Comparison of ENCODE assay signal across 27 mouse cellular contexts in the genomic region with DNA sequence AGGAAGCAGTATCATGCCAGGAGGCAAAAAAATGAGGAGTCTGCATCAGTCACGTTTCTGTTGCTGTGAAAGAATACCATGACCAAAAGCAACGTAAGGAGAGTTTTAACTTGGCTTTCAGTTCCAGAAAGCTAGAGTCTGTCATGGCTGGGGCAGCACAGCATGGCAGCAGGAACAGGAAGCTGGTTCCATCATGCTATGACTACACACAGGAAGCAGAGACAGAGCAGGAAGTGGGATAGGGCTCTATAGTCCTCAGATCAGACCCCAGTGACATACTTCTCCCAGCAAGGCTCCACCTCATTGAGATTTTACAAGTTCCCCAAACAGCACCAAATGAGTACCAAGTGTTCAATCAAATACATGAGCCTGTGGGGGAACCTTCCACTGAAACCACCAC.
DNase-seq lines count a peak whose midpoint lies in the region; ATAC-seq and TF ChIP-seq lines count a peak whose summit lies in the region.
"Had no signal": no experiment of that assay in that cellular context is flagged by ENCODE, and none has a peak within 500 bp of the region (broad histone marks: within the 10 kb centered on the region; RNA-seq: fewer than 3 reads in every experiment).

No protein-coding gene starts in this region.

- no peaks in the 10 kb centered on the region for H3K27me3 ChIP-seq in CH12.LX (replicated peaks)
- no peaks in the 10 kb centered on the region for H3K27me3 ChIP-seq in midbrain, embryonic 11.5 days (ENCODE audit: control insufficient read depth, insufficient read depth, low read length)
- H3K27me3 ChIP-seq: embryonic facial prominence, embryonic 13.5 days; forebrain, embryonic 12.5 days; forebrain, embryonic 15.5 days; heart, embryonic 12.5 days; heart, embryonic 15.5 days; hindbrain, embryonic 13.5 days had no signal

- no peaks in the 10 kb centered on the region for H3K9me3 ChIP-seq in CH12.LX (replicated peaks; ENCODE audit: low read length)
- H3K9me3 ChIP-seq in midbrain, embryonic 11.5 days (ENCODE audit: control insufficient read depth, low read length) = no peaks in the 10 kb centered on the region
- H3K9me3 ChIP-seq: embryonic facial prominence, embryonic 10.5 days; embryonic facial prominence, embryonic 13.5 days; forebrain, embryonic 12.5 days; forebrain, embryonic 15.5 days; heart, embryonic 12.5 days; heart, embryonic 15.5 days; hindbrain, embryonic 10.5 days; hindbrain, embryonic 13.5 days had no signal

- ATAC-seq in granulocyte monocyte progenitor cell, adult 5-6 weeks (replicated peaks; ENCODE audit: poor library complexity, severe bottlenecking) = peak; percentile 89
- no peak for ATAC-seq in midbrain, embryonic 11.5 days (ENCODE audit: low FRiP score)
- ATAC-seq: forebrain, embryonic 15.5 days; hindbrain, embryonic 16.5 days had no signal

- no peak overlapping the region for H3K4me2 ChIP-seq in CH12.LX (ENCODE audit: insufficient read depth, low read depth, poor library complexity, severe bottlenecking)
- H3K4me2 ChIP-seq in midbrain, embryonic 11.5 days = no peak overlapping the region
- H3K4me2 ChIP-seq: embryonic facial prominence, embryonic 13.5 days; forebrain, embryonic 12.5 days; forebrain, embryonic 15.5 days; heart, embryonic 12.5 days; heart, embryonic 15.5 days; hindbrain, embryonic 13.5 days had no signal

- H3K9ac ChIP-seq in CH12.LX (ENCODE audit: insufficient read depth, low read depth) = no peak overlapping the region
- no peak overlapping the region for H3K9ac ChIP-seq in midbrain, embryonic 11.5 days (ENCODE audit: low read length)
- H3K9ac ChIP-seq: embryonic facial prominence, embryonic 13.5 days; forebrain, embryonic 12.5 days; forebrain, embryonic 15.5 days; heart, embryonic 12.5 days; heart, embryonic 15.5 days; hindbrain, embryonic 13.5 days had no signal

- no peak for TF ChIP-seq RAD21 in CH12.LX (IDR thresholded peaks at IDR 0.05; ENCODE audit: low read depth, low read length)

- H3K4me1 ChIP-seq in CH12.LX (ENCODE audit: control insufficient read depth in 1 of 2, insufficient read depth in 2 of 2) = peaks cover 0 to 22% of the 10 kb centered on the region in 2 experiments; a peak in 2 of 4 replicates
- no peaks in the 10 kb centered on the region for H3K4me1 ChIP-seq in midbrain, embryonic 11.5 days (ENCODE audit: control insufficient read depth, insufficient read depth, low read length)
- H3K4me1 ChIP-seq: forebrain, embryonic 12.5 days; forebrain, embryonic 15.5 days; heart, embryonic 12.5 days; heart, embryonic 15.5 days; hindbrain, embryonic 10.5 days had no signal

- no peak for TF ChIP-seq POLR2A in CH12.LX (IDR thresholded peaks at IDR 0.05; ENCODE audit: low read depth, low read length)

- no peak for TF ChIP-seq EP300 in CH12.LX (IDR thresholded peaks at IDR 0.05; ENCODE audit: low read length)

- dilution Hi-C loops in CH12.LX (cut with MboI; ENCODE audit: extremely low pct_ligation_motif_present, extremely low pct_unique_long_range_greater_than_20kb, low sequenced_read_pairs) = no loop called here

- WGBS in midbrain, embryonic 11.5 days = 73% methylated on average over 2 of the region's 2 CpGs

- no peaks in the 10 kb centered on the region for H3K79me2 ChIP-seq in CH12.LX (replicated peaks; ENCODE audit: control insufficient read depth, extremely low read depth, insufficient read depth, poor library complexity, severe bottlenecking)

- H3K36me3 ChIP-seq in CH12.LX (replicated peaks in 1 of 2; ENCODE audit: control insufficient read depth in 1 of 2, insufficient read depth in 1 of 2, low read length in 1 of 2) = no peaks in the 10 kb centered on the region
- H3K36me3 ChIP-seq in midbrain, embryonic 11.5 days (ENCODE audit: control insufficient read depth, insufficient read depth, low read length) = no peaks in the 10 kb centered on the region
- H3K36me3 ChIP-seq: embryonic facial prominence, embryonic 10.5 days; embryonic facial prominence, embryonic 13.5 days; forebrain, embryonic 12.5 days; forebrain, embryonic 15.5 days; G1E; heart, embryonic 12.5 days; heart, embryonic 15.5 days; hindbrain, embryonic 10.5 days; hindbrain, embryonic 13.5 days had no signal

- DNase-seq in 416B (ENCODE audit: low read depth) (peak; percentile 40), CH12.LX (ENCODE audit: extremely low read depth) (peak; percentile 31)
- no peak for DNase-seq in midbrain, embryonic 11.5 days (ENCODE audit: low spot score, missing footprints)
- no peak for DNase-seq in layer of hippocampus, adult 9-11 months
- DNase-seq in thymus, postnatal 10 days (ENCODE audit: low spot score in 2 of 2) = no peak
- DNase-seq: adrenal gland, adult 2 months; adrenal gland, postnatal 14 days; cerebellum, adult 11 months; cerebellum, adult 2 months; cerebellum, adult 9-11 months; cerebellum, postnatal 25 days; embryo, embryonic 11 days; gastrocnemius, postnatal 25 days; heart, postnatal 10 days; heart, postnatal 36 days had no signal

- H3K27ac ChIP-seq in CH12.LX (ENCODE audit: insufficient read depth, low read depth) = no peak overlapping the region
- H3K27ac ChIP-seq in midbrain, embryonic 11.5 days (ENCODE audit: low read depth, low read length) = no peak overlapping the region
- H3K27ac ChIP-seq: embryonic facial prominence, embryonic 10.5 days; embryonic facial prominence, embryonic 13.5 days; forebrain, embryonic 12.5 days; forebrain, embryonic 15.5 days; heart, embryonic 15.5 days; hindbrain, embryonic 10.5 days; hindbrain, embryonic 13.5 days had no signal

- no peak for TF ChIP-seq CTCF in CH12.LX (conservative IDR thresholded peaks at IDR 0.05 in 1 of 2, IDR thresholded peaks at IDR 0.05 in 1 of 2; ENCODE audit: low read depth in 2 of 2, low read length in 2 of 2)

- in situ Hi-C loops in CH12.LX (cut with MboI; ENCODE audit: low pct_ligation_motif_present, low pct_unique_long_range_greater_than_20kb, low sequenced_read_pairs) = no loop called here

- H3K4me3 ChIP-seq in CH12.LX (replicated peaks in 1 of 3; ENCODE audit: low read depth in 2 of 3, low read length in 2 of 3, poor library complexity in 1 of 3) = no peak overlapping the region
- no peak overlapping the region for H3K4me3 ChIP-seq in midbrain, embryonic 11.5 days (ENCODE audit: low read depth, low read length)
- H3K4me3 ChIP-seq: embryonic facial prominence, embryonic 10.5 days; embryonic facial prominence, embryonic 13.5 days; erythroblast, embryonic 14.5 days; forebrain, embryonic 12.5 days; forebrain, embryonic 15.5 days; heart, embryonic 12.5 days; heart, embryonic 15.5 days; hindbrain, embryonic 10.5 days; hindbrain, embryonic 13.5 days had no signal

TF ChIP-seq in CH12.LX, 34 proteins besides CTCF, POLR2A, EP300 and RAD21:
- TF ChIP-seq NRF1 (IDR thresholded peaks at IDR 0.05; ENCODE audit: low read depth, low read length) = no peak
- no peak for TF ChIP-seq ELF1 (IDR thresholded peaks at IDR 0.05; ENCODE audit: low read depth, low read length)
- no peak for TF ChIP-seq E2F4 (IDR thresholded peaks at IDR 0.05; ENCODE audit: insufficient replicate concordance, low read depth, low read length)
- TF ChIP-seq MAFK (IDR thresholded peaks at IDR 0.05; ENCODE audit: insufficient replicate concordance, low read length) = no peak
- TF ChIP-seq MAX (IDR thresholded peaks at IDR 0.05; ENCODE audit: low read length) = no peak
- TF ChIP-seq USF2 (conservative IDR thresholded peaks at IDR 0.05; ENCODE audit: low read depth, low read length) = no peak
- TF ChIP-seq ZNF384 (IDR thresholded peaks at IDR 0.05; ENCODE audit: low read depth, low read length) = no peak
- TF ChIP-seq IRF4 (IDR thresholded peaks at IDR 0.05; ENCODE audit: low read depth, low read length) = no peak
- no peak for TF ChIP-seq BHLHE40 (IDR thresholded peaks at IDR 0.05; ENCODE audit: low read depth, low read length)

Comparison
In these comparisons a context has a peak if more than half of its experiments do, and no peak if none do; other contexts are left out.
1. DNase-seq: peak in 416B (single experiment) and CH12.LX (single experiment); none in midbrain, embryonic 11.5 days (single experiment), layer of hippocampus, adult 9-11 months (single experiment) and thymus, postnatal 10 days (0 of 2).